Mouse (Mus musculus) liver, embryonic 12.5 days (tissue): Measurements from ENCODE around the gene Mgl2. TPM values are rescaled to one million over a fixed set of nuclear protein-coding genes. Genes with fewer than 3 reads are reported as not detected.
"Not testable (repeated sequence)": the region's sequence is repeated elsewhere in the genome, so short reads cannot be mapped to it uniquely, and the experiment has no call there.

Experiments used
- ATAC-seq: fragments of 200-750 bp; cut with Nextera tagmentation; 2 replicates; pipeline ENCODE4 v1.8.0; 2017; ENCODE audit warnings: moderate number of reproducible peaks, mild to moderate bottlenecking, moderate library complexity
- H3K27ac ChIP-seq: fragments of 300-500 bp; sonication (generic); 2 replicates; pipeline ENCODE4 v1.5.1; 2016; ENCODE audit warnings: mild to moderate bottlenecking
- H3K27me3 ChIP-seq: fragments of 300-500 bp; sonication (generic); replicated peaks from 2 replicates; pipeline ENCODE4 v1.6.1; 2016; ENCODE audit warnings: mild to moderate bottlenecking, moderate library complexity
- H3K36me3 ChIP-seq: fragments of 300-500 bp; sonication (generic); 2 replicates; pipeline ENCODE4 v1.6.1; 2016; ENCODE audit warnings: mild to moderate bottlenecking, moderate library complexity
- H3K4me1 ChIP-seq: fragments of 300-500 bp; sonication (generic); 2 replicates; pipeline ENCODE4 v1.6.1; 2016
- H3K4me2 ChIP-seq: fragments of 300-500 bp; sonication (generic); 2 replicates; pipeline ENCODE4 v1.6.1; 2016; ENCODE audit warnings: mild to moderate bottlenecking, moderate library complexity
- H3K4me3 ChIP-seq: fragments of 300-500 bp; sonication (generic); 2 replicates; pipeline ENCODE4 v1.5.1; 2016; ENCODE audit warnings: mild to moderate bottlenecking, moderate library complexity
- H3K9ac ChIP-seq: fragments of 300-500 bp; sonication (generic); 2 replicates; pipeline ENCODE4 v1.6.1; 2016; ENCODE audit warnings: mild to moderate bottlenecking, moderate library complexity
- H3K9me3 ChIP-seq: fragments of 300-500 bp; sonication (generic); replicated peaks from 2 replicates; pipeline ENCODE4 v1.6.1; 2016; ENCODE audit warnings: mild to moderate bottlenecking, moderate library complexity
- WGBS: fragments of 180-500 bp; shearing (Covaris S2); methylation state at CpG from one replicate; pipeline ENCODE4 v1.1.7; 2016; ENCODE audit not compliant: insufficient replicate concordance; 5-methylcytosine and 5-hydroxymethylcytosine counted together
- polyA plus RNA-seq: library from polyadenylated mRNA; unstranded; fragments of >200 nt; fragmentation: Nextera tagmentation; extraction: Ambion mirVana; gene quantifications from 2 replicates; pipeline ENCODE4 v1.2.1, GENCODE M21; 2016

The Mgl2 gene
- polyA plus RNA-seq, 1 experiment from 2014 or later: 0.72 TPM

DNA sequence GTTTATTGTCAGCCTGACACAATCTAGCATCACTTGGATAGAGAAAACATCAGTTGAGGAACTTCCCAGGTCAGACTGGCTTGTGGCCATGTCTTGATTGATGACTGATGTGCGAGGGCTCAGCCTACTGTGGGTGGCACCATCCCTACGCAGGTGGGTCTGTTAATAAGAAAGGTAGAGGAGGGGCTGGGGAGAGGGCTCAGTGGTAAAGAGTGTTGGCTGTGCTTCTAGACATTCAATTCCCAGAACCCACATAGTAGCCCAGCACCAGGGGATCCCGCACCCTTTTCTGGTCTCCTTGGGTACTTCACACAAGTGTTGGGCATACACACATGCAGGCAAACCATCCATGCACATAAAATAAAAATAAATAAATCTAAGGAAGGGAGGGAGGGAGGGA is 14.2 kb upstream of the Mgl2 start:
- 74% methylated on average over 3 of the region's 3 CpGs for WGBS
- no peak for ATAC-seq
- H3K4me3 ChIP-seq: no peak overlapping the region

DNA sequence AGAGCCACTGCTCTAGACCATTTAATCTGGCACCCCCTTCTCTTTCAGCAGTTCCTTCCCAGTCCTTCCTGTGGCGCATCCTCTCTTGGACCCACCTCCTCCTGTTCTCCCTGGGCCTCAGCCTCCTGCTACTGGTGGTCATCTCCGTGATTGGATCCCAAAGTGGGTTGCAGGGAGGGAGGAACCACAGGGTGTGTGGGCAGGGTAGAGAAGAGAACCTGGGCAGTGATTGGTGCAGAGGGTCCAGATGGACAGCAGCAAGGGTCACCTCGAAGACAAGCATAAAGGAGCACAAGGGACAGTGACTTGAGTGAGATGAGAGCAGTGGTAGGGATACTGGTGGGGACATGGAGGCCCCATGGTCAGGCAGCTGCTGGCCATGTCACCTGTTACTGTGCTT is 4.9 kb downstream of the Mgl2 start:
- not testable (repeated sequence) for H3K9me3 ChIP-seq, H3K9ac ChIP-seq, H3K4me3 ChIP-seq, H3K4me1 ChIP-seq, H3K4me2 ChIP-seq, ATAC-seq, H3K36me3 ChIP-seq, H3K27me3 ChIP-seq, H3K27ac ChIP-seq
- WGBS: 56% methylated on average over 3 of the region's 3 CpGs

More for the DNA sequence above, 14.2 kb upstream of the Mgl2 start:
- Histone ChIP-seq H3K9ac (no peak overlapping the region), H3K27me3 (peaks cover 5% of the 10 kb centered on the region), H3K4me1 (no peaks in the 10 kb centered on the region), H3K4me2 (no peak overlapping the region), H3K36me3 (no peaks in the 10 kb centered on the region), H3K9me3 (0 out of 2 replicates have a peak, but pooled peaks cover 4% of the 10 kb centered on the region), H3K27ac (no peak overlapping the region)

DNA sequence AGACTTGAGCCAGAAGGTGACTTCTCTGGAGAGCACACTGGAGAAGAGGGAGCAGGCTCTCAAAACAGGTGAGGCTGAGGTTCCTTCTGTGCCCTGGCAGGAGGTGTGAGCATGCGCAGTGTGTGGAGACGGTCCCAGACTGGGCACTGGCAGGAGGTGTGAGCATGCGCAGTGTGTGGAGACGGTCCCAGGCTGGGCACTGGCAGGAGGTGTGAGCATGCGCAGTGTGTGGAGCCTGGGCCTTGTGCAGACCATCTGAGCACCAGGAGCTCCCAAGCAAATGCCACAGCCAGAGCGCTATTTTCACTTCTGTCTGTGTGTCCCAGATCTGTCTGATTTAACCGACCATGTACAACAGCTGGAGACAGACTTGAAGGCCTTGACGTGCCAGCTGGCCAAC is 5.8 kb downstream of the Mgl2 start:
- not testable (repeated sequence) for H3K9me3 ChIP-seq, H3K27me3 ChIP-seq, H3K36me3 ChIP-seq, H3K27ac ChIP-seq, H3K4me1 ChIP-seq, H3K4me2 ChIP-seq, ATAC-seq, H3K4me3 ChIP-seq, H3K9ac ChIP-seq
- WGBS: 76% methylated on average over 8 of the region's 8 CpGs

DNA sequence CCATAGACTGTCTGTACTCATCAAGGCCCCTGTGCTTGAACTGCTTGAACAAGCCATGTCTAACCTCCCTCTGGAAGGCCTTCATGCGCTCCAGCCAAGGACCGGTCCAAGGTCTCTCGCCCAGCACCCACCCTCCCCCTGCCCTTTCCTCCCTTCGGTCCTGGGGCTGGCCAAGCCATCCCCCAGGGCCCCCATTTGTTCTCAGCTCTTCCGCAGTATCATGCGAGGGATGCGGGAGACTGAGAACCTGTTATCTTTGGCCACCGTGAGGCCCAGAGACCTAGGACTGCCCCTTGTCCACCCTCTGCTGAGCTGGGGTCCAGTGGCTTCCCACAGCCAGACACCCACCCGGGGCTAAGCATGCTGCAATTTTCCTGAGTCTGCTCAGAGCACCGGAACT is 9.0 kb downstream of the Mgl2 start:
- no peak overlapping the region for H3K4me3 ChIP-seq

DNA sequence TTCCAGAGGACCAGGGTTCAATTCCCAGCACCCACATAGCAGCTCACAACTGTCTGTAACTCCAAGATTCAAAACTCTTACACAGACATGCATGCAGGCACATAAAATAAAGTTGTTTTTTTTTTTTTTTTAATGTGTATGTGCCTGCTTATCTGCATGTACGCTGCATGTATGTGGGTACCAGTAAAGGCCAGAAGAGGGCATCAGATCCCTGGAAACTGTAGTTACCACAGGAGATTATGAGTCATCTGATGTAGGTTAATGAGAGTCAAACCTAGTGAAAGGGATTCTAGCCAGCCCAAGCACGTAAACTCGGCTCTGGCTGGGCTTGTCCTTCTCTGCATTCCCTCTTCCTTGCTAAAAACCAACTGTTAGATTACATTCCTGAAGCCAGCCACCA is 20.9 kb downstream of the Mgl2 start:
- Histone ChIP-seq H3K4me1 (no peaks in the 10 kb centered on the region), H3K36me3 (no peaks in the 10 kb centered on the region), H3K27me3 (no peaks in the 10 kb centered on the region), H3K4me2 (no peak overlapping the region), H3K9me3 (no peaks in the 10 kb centered on the region), H3K27ac (no peak overlapping the region), H3K9ac (no peak overlapping the region), H3K4me3 (no peak overlapping the region)
- 45% methylated on average over 3 of the region's 3 CpGs for WGBS
- ATAC-seq: no peak

More for the DNA sequence above, 9.0 kb downstream of the Mgl2 start:
- Histone ChIP-seq H3K4me1 (no peaks in the 10 kb centered on the region), H3K9me3 (no peaks in the 10 kb centered on the region), H3K27me3 (no peaks in the 10 kb centered on the region), H3K9ac (no peak overlapping the region), H3K36me3 (no peaks in the 10 kb centered on the region), H3K4me2 (no peak overlapping the region), H3K27ac (no peak overlapping the region)
- 77% methylated on average over 10 of the region's 10 CpGs for WGBS
- no peak for ATAC-seq

DNA sequence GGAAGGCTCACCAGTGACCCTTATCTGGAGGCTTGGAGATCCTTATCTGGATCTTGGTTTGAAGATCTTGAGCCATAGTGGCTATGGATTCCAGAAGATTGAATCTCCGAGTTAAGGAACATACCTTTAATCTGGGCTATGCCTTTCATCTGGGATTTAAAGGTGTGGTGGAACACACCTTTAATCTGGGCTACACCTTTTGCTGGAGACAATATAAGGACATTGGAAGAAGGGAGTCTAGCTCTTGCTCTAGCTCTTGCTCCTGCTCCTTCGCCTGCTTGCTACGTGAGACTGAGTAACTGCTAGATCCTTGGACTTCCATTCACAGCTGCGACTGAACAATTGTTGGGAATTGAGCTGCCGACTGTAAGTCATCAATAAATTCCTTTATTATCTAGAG is 25.8 kb downstream of the Mgl2 start, which contains the start of gene Clec10a:
Clec10a (plus strand) TSS at position 301 of the 400 bp plus-strand sequence.
- H3K9ac ChIP-seq, H3K4me3 ChIP-seq, H3K4me2 ChIP-seq, H3K36me3 ChIP-seq, H3K27me3 ChIP-seq, H3K4me1 ChIP-seq, H3K27ac ChIP-seq, ATAC-seq, H3K9me3 ChIP-seq: not testable (repeated sequence)
- no CpG with 5 or more reads among the region's 5 CpGs for WGBS

DNA sequence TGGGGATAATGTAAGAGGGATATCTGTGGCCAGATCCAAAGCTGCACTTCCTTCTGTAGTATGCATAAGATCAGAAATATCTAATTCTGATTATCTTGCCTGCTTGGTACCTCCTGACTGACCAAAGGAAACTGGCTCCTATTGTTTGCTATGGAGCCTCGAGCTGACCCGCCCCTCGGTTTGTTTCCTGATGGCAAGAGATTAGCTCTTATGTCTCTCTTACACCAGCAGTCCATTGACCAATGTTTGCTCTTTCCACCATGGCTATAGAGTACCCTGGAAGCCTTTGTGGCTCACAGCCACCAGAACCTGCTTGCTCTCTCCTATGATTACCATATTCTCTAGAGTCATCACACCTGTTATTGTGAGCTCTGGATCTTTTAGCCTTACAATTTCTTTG is 32.2 kb downstream of the Mgl2 start:
- Histone ChIP-seq H3K9ac (no peak overlapping the region), H3K4me3 (no peak overlapping the region), H3K27ac (no peak overlapping the region), H3K4me1 (no peaks in the 10 kb centered on the region), H3K27me3 (0 out of 2 replicates have a peak, but pooled peaks cover 2% of the 10 kb centered on the region), H3K9me3 (no peaks in the 10 kb centered on the region), H3K4me2 (no peak overlapping the region), H3K36me3 (no peaks in the 10 kb centered on the region)
- no peak for ATAC-seq
- 26% methylated on average over 3 of the region's 3 CpGs for WGBS

DNA sequence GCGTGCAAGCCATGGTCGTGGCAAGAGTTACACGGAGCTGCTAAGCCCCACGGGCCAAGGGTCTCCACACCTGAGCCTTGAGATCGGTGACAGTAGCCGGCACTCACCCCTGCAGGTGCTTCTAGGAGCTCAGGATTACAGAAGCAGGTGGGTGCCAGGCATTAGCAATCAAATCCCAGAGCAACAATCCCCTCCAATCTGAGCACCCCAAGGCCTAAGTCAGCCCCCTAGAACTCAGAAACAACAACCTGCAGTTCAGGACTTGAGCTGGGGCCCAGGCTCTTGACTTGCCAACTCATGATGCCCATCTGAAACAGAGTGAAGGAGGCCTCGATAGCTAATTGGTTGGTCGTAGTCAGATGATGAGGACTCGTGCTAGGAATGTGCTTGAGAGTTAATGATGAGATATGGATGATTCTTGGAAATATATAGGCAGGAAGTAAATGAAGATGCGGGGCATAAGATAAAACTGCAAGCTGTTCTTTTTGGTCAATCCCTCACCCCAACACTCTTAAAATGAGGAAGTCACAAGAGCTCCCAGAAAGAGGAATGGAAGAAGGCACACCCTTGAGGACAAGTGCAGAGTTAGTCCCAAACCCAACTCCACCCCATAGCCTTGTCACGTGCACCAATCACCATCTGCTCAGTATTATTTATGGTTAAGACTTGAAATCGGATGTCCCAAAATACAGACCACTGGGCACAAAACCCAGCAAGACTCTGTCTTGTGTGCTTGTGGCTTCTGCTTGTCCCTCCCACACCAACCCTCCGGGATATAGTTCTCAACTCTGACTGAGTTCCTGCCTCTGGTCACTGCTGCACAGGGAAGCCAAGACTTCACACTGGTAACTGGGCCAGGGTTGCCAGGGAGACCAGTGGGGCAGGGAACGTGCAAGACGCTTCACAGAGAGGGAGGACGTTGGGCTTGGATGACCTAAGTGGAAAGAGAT is 36.1 kb downstream of the Mgl2 start:
- no peaks in the 10 kb centered on the region for H3K4me1 ChIP-seq
- 49% methylated on average over 16 of the region's 16 CpGs for WGBS
- no peak overlapping the region for H3K4me2 ChIP-seq
- H3K27me3 ChIP-seq: 0 out of 2 replicates have a peak, but pooled peaks cover 2% of the 10 kb centered on the region
- no peak overlapping the region for H3K27ac ChIP-seq
- H3K4me3 ChIP-seq: no peak overlapping the region
- no peak overlapping the region for H3K9ac ChIP-seq
- H3K9me3 ChIP-seq: no peaks in the 10 kb centered on the region
- H3K36me3 ChIP-seq: no peaks in the 10 kb centered on the region
- no peak for ATAC-seq

DNA sequence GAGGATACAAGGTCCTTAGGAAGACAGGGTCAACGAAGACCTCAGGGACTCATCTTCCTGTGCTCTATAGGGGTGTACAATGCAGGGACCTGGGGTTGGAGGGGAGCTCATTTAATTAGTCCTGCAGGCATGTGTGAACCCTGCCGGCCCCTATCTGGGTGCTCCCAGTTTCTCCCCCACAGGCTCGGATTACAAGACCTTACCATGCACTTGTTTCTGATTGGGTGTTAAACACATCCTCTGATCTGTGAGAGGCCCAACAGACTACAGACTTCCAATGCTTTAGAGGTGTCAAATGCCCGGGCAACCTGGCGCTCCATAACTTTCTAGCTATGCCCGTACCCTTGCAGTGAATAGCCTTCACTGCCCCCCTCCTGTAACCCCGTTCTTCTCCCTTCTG is 38.0 kb downstream of the Mgl2 start:
- Histone ChIP-seq H3K9me3 (no peaks in the 10 kb centered on the region), H3K4me2 (no peak overlapping the region), H3K4me3 (no peak overlapping the region), H3K27me3 (0 out of 2 replicates have a peak, but pooled peaks cover 2% of the 10 kb centered on the region), H3K27ac (no peak overlapping the region), H3K9ac (no peak overlapping the region), H3K4me1 (no peaks in the 10 kb centered on the region), H3K36me3 (no peaks in the 10 kb centered on the region)
- WGBS: 51% methylated on average over 7 of the region's 7 CpGs
- ATAC-seq: no peak

DNA sequence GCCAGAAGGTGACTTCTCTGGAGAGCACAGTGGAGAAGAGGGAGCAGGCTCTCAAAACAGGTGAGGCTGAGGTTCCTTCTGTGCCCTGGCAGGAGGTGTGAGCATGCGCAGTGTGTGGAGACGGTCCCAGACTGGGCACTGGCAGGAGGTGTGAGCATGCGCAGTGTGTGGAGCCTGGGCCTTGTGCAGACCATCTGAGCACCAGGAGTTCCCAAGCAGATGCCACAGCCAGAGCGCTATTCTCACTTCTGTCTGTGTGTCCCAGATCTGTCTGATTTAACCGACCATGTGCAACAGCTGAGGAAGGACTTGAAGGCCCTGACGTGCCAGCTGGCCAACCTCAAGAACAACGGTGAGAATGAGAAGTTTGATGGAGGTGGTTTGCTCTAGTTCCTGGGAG is 39.3 kb downstream of the Mgl2 start:
- not testable (repeated sequence) for ATAC-seq, H3K9ac ChIP-seq, H3K27me3 ChIP-seq, H3K36me3 ChIP-seq, H3K9me3 ChIP-seq, H3K4me2 ChIP-seq, H3K27ac ChIP-seq, H3K4me3 ChIP-seq, H3K4me1 ChIP-seq
- WGBS: 73% methylated on average over 7 of the region's 7 CpGs

DNA sequence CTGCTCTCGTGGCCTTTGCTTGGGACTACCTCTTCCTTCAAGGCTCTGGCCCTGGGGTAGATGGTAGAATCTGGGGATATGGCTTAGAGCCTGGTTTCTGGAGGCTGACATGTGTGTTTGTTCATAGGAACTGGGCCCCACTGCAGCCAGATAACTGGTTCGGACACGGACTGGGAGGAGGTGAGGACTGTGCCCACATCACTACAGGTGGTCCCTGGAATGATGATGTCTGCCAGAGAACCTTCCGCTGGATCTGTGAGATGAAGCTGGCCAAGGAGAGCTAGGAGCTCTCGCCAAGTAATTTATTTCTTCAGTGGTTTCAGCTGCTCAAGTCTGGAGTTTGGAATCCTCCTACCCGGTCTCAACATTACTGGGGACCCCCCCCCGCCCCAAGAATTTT is 40.2 kb downstream of the Mgl2 start:
- no peak for ATAC-seq
- Histone ChIP-seq H3K36me3 (no peaks in the 10 kb centered on the region), H3K9me3 (no peaks in the 10 kb centered on the region), H3K9ac (no peak overlapping the region), H3K4me1 (no peaks in the 10 kb centered on the region), H3K27ac (no peak overlapping the region), H3K4me2 (no peak overlapping the region), H3K27me3 (no peaks in the 10 kb centered on the region), H3K4me3 (no peak overlapping the region)
- 69% methylated on average over 7 of the region's 7 CpGs for WGBS

DNA sequence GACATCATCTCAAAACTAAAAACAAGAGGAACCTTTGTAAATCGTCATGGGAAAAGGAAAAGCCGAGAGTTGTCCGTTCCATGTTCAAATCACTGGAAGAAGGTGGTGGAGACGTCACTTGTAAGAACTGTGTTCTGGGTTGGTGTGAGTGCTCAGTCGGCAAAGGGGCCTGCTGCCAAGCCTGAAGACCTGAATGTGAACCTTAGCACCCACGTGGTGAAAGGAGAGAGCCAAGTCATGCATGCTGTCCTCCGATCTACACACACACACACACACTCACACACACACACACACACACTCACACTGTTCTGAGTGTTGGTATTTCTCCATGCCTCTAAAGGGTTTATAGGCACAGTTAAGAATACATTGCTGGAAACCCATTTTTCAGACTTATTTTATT is 41.1 kb downstream of the Mgl2 start:
- Histone ChIP-seq H3K4me2 (no peak overlapping the region), H3K4me3 (no peak overlapping the region), H3K4me1 (no peaks in the 10 kb centered on the region), H3K9me3 (no peaks in the 10 kb centered on the region), H3K27me3 (no peaks in the 10 kb centered on the region), H3K36me3 (no peaks in the 10 kb centered on the region), H3K9ac (no peak overlapping the region), H3K27ac (no peak overlapping the region)
- 59% methylated on average over 7 of the region's 7 CpGs for WGBS
- no peak for ATAC-seq
